Mouse (Mus musculus) heart, adult 9 months (tissue): Measurements from ENCODE around the gene Epha7.

ENCODE experiments used
- DNase-seq, 2 experiments: peaks; one replicate each; pipeline ENCODE4 v3.0.0; 2022; ENCODE audit warnings: low spot score in 2 of 2

Epha7 gene

DNA sequence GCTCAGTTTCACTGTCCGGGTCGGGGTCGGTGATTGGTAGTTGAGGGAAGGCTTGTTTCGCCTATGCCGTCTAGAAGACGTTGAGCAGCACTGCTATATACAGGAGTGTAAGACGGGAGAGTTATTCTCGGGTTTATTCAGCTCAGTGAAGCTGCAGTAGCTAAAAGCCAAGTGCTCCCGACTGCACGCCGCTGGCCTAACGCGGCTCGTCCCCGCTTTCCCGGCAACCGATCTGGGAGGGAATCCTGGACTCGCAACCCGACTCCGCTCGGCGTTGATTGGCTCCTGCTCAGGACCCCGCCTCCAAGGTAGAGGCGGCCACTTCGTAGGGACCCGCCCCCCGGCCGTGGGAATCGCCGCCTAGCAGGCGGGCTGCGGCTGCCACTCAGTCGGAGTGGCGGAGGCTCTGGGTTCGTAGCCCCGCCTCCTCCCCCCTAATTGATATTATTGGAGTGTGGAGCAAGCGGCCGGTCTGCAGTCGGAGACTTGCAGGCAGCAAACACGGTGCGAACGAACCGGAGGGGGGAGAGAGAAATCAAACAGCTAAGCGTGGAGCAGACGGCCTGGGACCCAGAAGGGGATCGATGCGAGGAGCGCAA lies at the start of gene Epha7:
Gene Epha7 (plus strand): TSS at position 441 of the 599 bp plus-strand sequence.
- DNase-seq = peak; percentile 95 to 96

DNA sequence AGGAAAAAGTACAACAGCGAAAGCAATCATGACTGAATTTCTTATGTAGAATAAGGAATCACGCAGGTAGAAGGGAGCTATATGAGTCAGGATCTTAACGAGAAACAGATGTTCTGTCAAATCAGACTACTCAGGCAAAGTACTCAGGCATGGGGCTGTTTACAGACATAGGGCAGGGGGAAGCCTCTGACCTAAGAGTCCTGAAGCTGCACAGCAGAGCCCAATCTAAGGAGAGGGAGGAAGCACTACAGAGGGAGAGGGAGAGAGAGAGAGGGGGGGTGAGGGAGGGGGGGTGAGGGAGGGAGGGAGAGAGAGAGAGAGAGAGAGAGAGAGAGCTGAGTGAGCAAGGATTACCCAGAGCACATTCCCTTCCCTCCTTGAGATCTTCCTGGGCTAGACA lies 29.0 kb upstream of the Epha7 start:
- no peak for DNase-seq

DNA sequence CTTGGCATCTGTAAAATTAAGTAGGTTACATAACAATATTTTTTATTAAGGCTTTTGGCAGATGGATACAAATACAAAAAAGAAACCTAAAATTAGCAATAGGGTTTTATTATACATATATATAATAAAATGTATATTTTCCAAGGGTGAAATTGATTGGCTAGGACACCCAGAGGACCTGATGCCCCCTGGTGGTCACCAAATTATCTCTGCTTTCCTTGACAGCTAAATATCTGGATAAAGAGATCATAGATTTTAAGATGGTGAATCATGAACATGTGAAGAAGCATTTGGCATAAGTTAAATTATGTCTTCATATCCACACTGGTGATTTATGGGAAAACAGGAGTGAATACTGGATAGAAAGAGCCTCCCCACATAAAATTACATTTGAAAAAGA lies 4.1 kb upstream of the Epha7 start:
- no peak for DNase-seq

DNA sequence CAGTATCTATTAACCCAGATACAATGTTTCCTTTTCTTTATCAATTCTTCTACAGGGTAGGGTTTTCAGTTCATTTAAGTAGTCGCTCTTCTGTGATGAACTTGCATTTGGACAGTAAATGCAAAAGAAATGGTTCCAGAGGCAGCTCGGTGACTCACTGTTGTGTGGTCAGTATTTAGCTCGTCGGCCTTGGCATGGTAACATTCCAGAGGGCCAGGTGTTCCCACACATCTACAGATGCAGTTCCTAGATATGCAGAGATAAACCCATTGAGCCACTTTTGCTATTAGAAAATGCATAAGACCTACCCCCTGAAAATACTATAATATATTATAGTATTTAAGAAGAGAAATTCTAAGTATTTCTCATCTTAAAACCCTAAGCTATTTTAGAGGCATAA lies 3.2 kb upstream of the Epha7 start:
- DNase-seq = no peak

DNA sequence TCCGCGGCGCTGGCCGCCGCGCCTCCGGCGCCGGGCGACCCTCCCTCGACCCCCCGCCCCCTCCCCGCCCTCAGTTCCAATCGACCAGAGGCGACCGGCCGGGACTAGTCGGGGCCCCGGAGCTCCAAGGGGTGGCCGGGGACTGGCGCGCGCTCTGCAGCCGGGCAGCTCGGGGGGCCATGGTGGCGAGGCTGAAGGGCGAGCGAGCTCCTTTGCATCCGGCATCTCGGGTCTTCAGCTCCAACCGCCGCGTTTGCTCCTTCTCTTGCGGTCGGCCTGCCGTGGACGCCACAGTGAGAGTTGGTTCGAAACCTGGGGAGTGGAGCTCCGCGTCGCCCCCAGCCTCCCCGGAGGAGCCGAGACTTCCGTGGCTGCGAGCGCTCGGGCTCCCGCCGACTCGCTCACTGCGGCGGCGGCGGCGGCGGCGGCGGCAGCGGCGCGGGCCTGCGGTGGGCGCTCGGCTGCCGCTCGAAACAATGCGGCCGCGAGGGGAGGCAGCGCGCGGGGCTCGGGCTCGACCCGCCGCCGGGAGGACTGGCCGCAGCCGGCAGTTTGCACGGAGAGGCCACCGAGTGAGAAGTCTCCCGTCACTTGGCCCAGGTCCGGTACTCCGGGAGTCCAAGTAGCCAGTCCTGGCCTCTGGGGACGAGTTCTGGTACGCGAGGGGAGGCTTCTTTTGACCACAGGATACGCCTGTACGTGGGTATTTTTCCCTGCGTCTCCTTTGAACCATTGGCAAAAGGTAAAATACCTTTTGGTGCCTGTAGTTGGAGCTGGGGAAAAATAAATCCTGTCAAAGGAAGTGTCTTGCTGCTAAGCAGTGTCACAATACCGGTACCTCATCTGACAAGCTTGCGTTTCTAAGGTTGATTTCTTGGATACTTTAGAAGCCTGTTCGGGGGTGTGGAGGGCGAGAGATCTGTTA lies 882 bp downstream of the Epha7 start:
- DNase-seq = peak; percentile 16 to 30

DNA sequence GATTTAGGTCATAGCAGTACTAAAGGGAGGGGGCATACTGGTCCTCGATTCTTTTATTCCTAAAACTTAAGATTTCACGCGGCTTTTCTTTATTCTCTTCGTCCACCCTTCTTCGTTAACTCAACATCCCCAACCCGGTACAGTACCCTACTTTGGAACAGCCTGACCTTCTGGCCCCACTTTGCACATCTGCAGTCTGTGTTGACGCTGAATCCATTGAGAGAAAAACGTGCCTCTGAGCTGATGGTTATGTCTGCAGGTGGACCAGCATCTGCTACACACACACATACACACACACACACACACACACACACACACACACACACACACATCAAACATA lies 1.5 kb downstream of the Epha7 start:
- DNase-seq = peak in 1 of 2 experiments; percentile 1

DNA sequence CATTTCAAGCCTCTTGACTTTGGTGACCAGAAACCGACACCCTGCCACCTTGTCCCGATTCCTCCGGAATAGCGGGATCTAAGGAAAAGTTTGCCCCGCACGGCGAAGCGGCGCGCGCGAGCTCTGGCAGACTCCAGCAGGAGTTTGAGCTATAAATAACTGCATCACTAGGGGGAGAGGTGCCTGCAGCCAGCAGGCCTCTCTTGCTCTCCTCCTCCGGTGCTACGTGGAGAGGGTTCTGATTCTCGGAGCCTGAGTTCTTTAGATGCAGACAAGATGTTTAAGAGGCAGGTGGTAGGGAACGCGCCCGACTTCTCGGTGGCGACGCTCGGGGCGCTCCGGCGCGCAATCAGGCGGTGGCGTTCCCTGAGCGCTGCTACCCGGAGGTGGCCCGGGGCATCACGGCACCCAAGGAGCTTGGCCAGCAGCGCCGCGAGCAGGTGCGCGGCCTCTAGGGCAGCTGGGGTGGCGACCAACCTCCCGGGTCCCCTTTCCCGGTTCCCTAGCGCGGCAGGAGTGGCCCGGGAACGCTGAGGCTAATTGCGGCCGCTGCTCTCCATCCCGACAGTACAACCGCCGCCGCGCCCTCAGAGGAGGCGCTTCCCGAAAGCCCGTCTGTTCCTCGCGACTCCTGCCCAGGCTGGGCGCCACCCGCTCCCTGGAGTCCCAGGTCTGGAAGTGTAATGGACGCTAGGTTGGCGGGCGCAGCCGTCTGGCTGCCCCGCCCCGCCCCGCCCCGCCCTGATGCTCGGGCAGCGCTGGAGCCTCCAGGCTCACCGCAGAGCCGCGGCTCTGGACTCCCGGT lies 2.1 kb downstream of the Epha7 start:
- peak; percentile 30 to 45 for DNase-seq

DNA sequence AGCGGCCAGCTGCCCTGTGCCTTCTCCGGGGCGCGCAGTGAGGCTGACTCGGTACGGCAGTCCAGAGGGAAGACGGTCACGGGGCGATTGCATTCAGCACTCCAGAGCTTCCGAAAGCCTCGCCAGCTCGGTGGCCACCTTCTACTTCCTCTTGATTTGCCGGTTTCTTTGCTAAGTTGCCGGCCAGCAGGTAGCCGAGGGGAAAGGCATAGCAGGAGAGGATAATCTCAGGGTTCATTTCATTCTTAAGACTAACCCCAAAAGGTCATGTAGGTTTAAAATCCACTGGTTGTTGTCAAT lies 2.6 kb downstream of the Epha7 start:
- DNase-seq = no peak

DNA sequence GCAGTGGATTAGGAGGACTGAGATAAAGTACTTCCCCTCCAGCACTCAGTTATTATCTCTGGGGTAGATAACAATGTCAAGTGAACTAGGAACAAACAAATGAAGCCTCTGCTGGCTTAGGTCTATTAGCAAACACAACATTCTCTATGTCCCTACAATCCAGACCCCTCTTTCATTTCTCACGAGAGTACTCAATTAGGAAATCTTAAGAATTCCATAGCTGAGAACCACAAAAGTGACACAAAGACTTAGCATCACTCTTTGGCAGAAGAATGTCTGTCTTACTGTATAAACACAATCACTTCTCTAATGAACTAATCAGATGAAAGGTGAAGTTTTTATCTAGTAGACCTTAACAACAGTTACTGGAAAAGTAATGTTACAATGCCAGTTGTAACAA lies 10.7 kb downstream of the Epha7 start:
- no peak for DNase-seq

DNA sequence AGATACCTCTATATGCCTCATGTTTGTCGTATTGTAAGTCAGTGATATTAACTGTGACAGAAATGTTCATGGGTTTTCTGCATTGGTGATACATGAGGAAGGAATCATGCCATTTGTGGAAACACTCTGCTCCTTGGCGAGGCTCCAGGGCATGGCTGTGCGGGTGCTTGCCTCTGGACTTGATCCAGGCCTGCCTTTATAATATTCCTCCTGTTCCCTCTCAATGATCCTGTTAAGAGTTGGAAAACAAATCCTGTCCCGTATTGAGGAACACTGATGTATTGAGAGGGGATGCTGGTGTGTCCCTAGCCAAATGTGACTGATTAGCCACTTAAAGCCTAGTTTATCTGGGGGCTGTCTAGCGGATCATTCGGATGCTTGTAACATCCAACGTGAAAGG lies 11.7 kb downstream of the Epha7 start:
- DNase-seq = peak; percentile 2 to 16

DNA sequence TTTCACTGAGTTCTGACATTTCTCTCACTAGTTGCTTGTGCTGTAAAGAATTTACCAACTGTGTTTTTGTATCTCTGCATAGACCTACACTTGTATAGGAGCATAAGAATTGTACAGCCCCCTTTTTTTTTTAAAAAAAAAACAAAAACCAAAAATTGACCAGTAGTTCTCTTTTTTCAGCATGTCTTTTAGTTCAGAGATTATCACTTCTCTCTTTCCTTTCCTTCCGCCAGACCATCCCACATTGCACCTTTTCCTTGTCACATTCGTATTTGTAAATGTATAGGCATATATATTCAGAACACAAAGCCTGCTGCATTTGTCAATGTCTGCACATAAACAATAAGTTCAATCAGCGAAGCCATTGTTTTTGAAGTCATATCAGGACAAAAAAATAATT lies 24.7 kb downstream of the Epha7 start:
- DNase-seq = no peak

DNA sequence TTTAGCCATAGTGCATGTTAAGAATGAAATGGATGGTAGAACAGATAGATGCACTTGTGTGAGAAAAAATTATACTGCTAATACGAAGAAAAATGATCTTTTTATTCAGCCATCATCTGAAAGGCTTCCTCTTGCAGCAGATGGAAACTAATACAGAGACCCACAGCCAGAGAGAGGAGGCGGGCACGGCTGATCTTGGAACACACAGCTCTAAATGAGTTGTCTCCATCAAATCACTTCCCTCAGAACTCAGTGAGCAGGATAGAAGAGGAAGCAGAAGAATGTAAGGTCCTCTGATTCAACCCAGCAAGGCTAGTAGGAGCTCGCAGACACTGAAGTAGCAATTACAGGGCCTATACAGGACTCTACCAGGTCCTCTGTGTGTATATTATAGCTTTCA lies 33.4 kb downstream of the Epha7 start:
- DNase-seq = no peak

DNA sequence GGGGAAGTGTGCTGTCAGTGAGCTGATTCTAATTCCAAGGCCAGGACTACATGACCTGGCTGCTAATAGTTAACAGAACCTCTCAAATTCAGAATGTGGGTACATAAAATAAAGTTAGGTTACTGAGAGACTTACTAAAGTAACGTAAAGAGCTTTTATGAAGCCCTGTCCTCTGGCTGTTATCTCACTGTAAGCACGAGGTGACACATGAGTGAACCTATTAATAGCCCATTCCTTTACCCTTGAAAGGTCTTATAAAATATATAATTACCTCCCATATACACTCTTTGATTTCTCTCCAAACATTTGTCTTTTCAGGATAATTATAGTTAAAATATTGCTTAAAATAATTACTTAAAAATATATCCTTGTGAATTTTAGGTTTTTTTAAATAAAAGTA lies 37.5 kb downstream of the Epha7 start:
- no peak for DNase-seq

DNA sequence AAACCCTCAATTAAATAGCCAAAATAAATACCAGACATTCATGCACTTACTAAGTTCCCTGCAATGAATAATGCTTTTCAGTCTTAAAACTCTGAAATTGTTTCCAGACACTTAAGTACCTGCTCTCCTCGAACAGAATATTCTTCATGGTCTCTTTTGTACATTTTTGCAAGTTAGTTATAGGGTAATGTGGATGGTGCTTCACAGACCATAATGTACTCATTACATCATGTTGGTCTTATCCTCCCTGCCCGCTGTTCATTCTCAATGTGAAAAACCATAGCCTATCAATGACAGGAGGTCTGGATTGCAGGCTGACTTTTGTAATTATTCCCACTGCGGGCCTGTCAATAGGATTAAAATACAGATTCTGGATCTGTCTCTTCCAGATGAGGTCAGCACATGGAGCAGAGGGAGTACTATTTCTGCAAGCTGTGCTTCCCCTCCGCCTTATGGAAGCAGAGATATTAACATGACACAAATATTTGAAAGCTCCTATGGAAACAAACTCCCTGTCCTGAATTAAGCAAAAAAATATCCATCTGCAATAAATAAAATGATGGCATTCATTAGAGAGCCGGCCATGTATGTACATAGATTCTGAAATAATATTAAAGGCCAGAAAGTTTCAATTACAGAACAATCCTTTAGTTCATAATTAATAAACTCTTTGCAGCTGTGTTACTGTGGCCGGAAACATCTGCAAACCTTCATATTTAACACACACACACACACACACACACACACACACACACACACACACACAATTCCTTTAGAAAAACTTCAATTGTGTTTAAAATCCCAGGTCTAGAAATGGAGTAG lies 50.1 kb downstream of the Epha7 start:
- DNase-seq = no peak

DNA sequence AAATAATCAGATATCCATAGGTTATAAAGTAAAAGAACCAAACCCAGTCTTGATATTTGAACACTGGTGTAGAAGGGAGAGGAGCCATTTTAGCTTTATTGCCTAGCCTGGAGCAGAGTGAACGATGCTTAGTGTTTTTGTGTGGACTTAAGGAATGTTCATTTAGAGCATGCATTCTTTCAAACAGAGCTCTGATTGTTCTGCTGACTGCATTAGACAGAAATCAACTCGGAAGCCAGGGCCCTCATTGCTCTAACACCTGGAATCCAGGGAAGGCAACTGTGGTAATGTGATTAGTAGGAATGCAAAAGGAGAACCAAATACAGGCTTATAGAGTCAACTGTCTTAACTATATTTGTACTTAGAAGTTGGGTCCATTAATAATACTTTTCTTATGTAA lies 53.5 kb downstream of the Epha7 start:
- DNase-seq = no peak

DNA sequence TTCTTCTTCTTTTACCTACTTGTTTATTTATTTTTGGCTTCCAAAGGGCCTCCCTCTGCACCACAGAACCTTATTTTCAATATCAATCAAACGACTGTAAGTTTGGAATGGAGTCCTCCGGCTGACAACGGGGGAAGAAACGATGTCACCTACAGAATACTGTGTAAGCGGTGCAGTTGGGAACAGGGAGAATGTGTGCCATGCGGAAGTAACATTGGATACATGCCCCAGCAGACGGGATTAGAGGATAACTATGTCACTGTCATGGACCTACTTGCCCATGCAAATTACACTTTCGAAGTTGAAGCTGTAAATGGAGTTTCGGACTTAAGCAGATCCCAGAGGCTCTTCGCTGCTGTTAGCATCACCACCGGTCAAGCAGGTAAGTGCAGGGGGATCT lies 58.7 kb downstream of the Epha7 start:
- no peak for DNase-seq

DNA sequence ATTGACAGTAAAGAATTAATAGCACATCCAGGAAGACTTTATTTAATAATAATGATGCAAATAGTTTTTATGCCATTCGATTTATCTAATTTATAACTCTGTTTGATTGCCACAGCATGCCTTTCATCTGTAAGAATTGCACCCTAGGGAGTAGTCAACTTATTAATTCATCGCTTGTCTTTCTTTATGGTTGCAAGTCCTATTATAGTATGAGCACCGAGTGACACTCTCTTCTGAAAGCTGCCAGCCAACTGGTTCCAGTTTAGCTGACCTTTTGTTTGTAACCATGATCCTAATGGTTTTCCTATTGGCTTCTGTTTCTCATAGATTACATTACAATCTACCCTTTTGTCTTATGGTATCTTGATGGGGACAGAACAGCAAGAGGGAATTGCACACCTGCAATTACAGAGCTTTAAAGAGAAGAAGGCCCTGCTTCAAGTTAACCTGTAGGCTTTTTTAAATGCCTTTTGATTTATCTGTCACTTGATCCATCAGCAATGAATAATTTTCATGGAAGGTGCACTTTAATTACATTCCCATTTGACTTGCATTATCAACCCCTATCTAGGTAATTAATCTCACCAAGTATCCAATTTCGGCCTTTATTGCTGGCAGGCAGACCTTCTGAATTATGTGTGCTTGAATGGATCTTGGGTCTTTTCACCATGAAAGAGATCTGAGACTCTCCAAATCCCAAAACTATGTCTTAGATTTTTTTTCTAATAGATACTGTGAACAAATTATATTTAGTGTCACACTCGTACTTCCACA lies 68.5 kb downstream of the Epha7 start:
- DNase-seq = no peak

DNA sequence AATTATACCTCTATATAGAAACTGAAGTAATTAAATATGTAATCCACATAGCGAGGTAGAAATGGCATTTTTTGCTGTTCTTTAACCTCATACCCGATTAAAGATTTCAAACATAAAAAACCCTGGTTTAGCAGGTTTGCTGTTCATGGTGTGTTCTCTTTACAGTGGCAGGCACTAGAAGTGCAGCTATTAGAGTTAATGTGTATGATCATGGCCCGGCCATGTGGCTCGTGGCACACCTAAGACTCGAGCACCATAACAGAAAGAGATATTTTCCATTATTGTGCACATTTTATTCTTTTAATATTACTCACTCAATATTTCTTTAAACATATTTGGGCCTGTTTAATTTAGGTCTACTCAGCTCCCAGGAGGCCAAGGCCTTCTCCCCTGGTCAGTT lies 76.7 kb downstream of the Epha7 start:
- DNase-seq = no peak

DNA sequence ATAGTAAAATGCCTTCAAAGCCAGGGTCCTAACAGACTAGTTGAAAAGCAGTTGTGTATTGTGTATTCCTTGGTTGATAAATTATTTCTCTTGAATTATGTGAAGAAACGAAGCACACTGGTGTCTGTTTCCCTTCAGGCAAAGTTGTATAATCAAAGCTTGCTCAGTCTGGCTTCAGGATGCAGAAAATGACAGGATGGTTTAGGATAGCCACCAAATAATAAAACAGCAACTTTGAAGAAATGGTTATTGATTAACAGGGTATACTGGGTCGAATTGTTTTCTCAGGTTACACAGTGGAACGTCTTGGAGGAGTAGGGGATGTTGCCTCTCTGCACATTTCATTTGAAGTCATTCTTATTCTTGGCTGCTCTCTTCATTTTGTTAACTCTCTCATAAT lies 77.2 kb downstream of the Epha7 start:
- DNase-seq = no peak

DNA sequence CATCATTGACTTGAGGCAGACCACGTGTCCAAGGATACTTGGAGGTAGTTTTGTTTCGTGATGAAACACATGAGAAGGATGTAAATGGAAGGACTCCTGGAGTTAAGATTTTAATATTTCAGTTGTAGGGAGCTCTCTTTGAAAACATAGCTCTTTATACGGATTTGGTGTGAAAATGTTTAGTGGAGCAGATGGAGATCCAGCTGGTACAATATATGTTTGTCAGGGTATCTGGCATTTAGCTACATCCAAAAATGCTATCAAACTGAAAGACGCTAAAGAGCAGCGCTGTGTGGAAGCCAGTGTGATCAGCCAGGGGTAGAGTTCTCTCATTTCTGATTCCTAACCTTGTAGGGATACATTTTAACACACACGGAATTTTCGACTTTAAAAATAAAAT lies 82.5 kb downstream of the Epha7 start:
- DNase-seq = no peak

DNA sequence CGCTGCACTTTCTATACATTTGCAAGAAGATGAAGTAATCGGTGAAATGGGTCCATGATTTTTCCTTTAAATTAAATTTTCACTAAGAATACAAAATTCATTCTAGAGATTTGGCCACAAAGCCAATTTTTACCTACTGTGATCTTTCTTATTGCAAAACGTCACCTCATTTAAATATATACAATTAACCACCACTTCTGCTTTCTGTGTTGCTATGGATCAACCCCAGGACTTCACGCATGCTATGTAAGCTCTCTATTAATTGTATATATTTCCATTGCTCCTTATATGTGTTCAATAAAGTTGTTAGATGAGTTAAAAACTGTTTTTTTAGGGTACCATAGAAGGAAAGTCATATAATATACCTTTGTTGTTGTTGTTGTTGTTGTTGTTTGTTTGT lies 86.4 kb downstream of the Epha7 start:
- DNase-seq = no peak
